Mouse (Mus musculus): Measurements from ENCODE around the gene Sult2a4. TPM values are rescaled to one million over a fixed set of nuclear protein-coding genes. Genes with fewer than 3 reads are reported as not detected.
"Not testable (repeated sequence)": the region's sequence is repeated elsewhere in the genome, so short reads cannot be mapped to it uniquely, and the experiment has no call there.

Sult2a4 gene
- not detected in 2 replicates for polyA plus RNA-seq (2016; fragmentation: Nextera tagmentation; extraction: Ambion mirVana)

GRCm38 (mm10) chr7:13989507-13989906, at the start of gene Sult2a4:
Gene Sult2a4 (minus strand): TSS chr7:13989607.
- not testable (repeated sequence) for H3K9me3 ChIP-seq; H3K4me1 ChIP-seq; H3K4me2 ChIP-seq (replicated peaks); H3K4me3 ChIP-seq; H3K9ac ChIP-seq (replicated peaks); H3K27me3 ChIP-seq; H3K27ac ChIP-seq (replicated peaks); H3K36me3 ChIP-seq; ATAC-seq (ENCODE audit: low FRiP score, low read depth)
- 91% methylated on average over 6 of the region's 6 CpGs for WGBS

GRCm38 (mm10) chr7:14030831-14031230, 41.4 kb upstream of the Sult2a4 start:
- H3K9ac ChIP-seq (replicated peaks); ATAC-seq (ENCODE audit: low FRiP score, low read depth); H3K36me3 ChIP-seq; H3K4me2 ChIP-seq (replicated peaks); H3K4me1 ChIP-seq; H3K27ac ChIP-seq (replicated peaks); H3K9me3 ChIP-seq; H3K4me3 ChIP-seq; H3K27me3 ChIP-seq: not testable (repeated sequence)

GRCm38 (mm10) chr7:14013083-14013482, 23.7 kb upstream of the Sult2a4 start:
- no peak overlapping the region for H3K27ac ChIP-seq (replicated peaks)
- no peaks in the 10 kb centered on the region for H3K36me3 ChIP-seq
- no peak overlapping the region for H3K9ac ChIP-seq (replicated peaks)
- no peaks in the 10 kb centered on the region for H3K27me3 ChIP-seq
- H3K4me2 ChIP-seq (replicated peaks) = no peak overlapping the region
- H3K4me3 ChIP-seq = no peak overlapping the region
- WGBS = 85% methylated on average over 8 of the region's 8 CpGs
- no peaks in the 10 kb centered on the region for H3K4me1 ChIP-seq
- H3K9me3 ChIP-seq = peaks cover 24% of the 10 kb centered on the region
- no peak for ATAC-seq (ENCODE audit: low FRiP score, low read depth)

- not testable (repeated sequence) for H3K36me3 ChIP-seq; H3K4me3 ChIP-seq; H3K27me3 ChIP-seq; H3K4me2 ChIP-seq (replicated peaks); ATAC-seq (ENCODE audit: low FRiP score, low read depth); H3K27ac ChIP-seq (replicated peaks); H3K9ac ChIP-seq (replicated peaks); H3K4me1 ChIP-seq
- H3K9me3 ChIP-seq = peaks cover 15% of the 10 kb centered on the region; the same call in 1 of the 2 replicates
Measured at GRCm38 (mm10) chr7:14010686-14011085, 21.3 kb upstream of the Sult2a4 start.

Other genes with a start within 250 kb of the Sult2a4 start
- gene Sult2a1, start 152.2 kb downstream of the Sult2a4 start, polyA plus RNA-seq (2016; fragmentation: Nextera tagmentation; extraction: Ambion mirVana) = not detected in 2 replicates
- not detected in 2 replicates for gene Sult2a3, start 133.4 kb upstream of the Sult2a4 start, polyA plus RNA-seq (2016; fragmentation: Nextera tagmentation; extraction: Ambion mirVana)

Data from midbrain, embryonic 12.5 days (tissue).